ENCODE assay signal across 10 mouse cellular contexts in the genomic region with DNA sequence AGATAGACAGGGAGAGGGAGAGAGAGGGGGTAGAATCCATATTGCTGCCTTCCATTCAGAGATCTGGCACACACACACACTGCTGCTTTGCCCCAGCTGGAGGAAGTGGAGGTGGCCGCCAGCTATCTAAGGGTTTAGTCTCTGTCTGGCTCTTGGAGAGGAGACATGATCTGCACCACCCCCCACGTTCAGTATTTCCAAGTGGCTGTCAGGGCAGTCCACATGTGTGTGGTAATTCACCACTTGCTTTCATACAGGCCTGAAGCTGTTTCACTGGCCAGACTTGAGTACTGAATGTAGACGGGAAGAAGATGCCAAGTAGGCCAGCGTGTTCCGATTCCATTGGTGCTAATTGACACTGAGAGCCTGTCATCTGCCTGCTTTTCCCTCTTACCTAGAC.
DNase-seq lines count a peak whose midpoint lies in the region; ATAC-seq lines count a peak whose summit lies in the region.
"Had no signal": no experiment of that assay in that cellular context is flagged by ENCODE, and none has a peak within 500 bp of the region (broad histone marks: within the 10 kb centered on the region; RNA-seq: fewer than 3 reads in every experiment).

No protein-coding gene starts in this region.

- peak; percentile 2 for DNase-seq in adrenal gland, adult 8-10 months
- DNase-seq in adrenal gland, adult 18-20 months (ENCODE audit: low spot score in 2 of 2): no peak
- peak; percentile 42 for DNase-seq in 3T3-L1 (ENCODE audit: low read depth, low spot score)
- peak; percentile 72 for DNase-seq in lung, postnatal 10 days
- no peak for DNase-seq in liver, embryonic 11.5 days (ENCODE audit: low spot score)
- no peak for DNase-seq in layer of hippocampus, adult 9-11 months

- no peaks in the 10 kb centered on the region for H3K9me3 ChIP-seq in liver, embryonic 11.5 days (ENCODE audit: control insufficient read depth, low read length)
- H3K9me3 ChIP-seq: embryonic facial prominence, embryonic 12.5 days; limb, embryonic 13.5 days had no signal

- H3K36me3 ChIP-seq in liver, embryonic 11.5 days (ENCODE audit: control insufficient read depth, insufficient read depth, low read length): no peaks in the 10 kb centered on the region
- H3K36me3 ChIP-seq: embryonic facial prominence, embryonic 12.5 days; limb, embryonic 13.5 days had no signal

- ATAC-seq in granulocyte monocyte progenitor cell, adult 5-6 weeks (replicated peaks; ENCODE audit: poor library complexity, severe bottlenecking): peak; percentile 50; the same call in 1 of the 2 replicates
- no peak for ATAC-seq in liver, embryonic 11.5 days (replicated peaks; ENCODE audit: low FRiP score)
- ATAC-seq in activated CD4-positive, CD25-positive, alpha-beta regulatory T cell, adult 4 months: no peak

- no peaks in the 10 kb centered on the region for H3K27me3 ChIP-seq in liver, embryonic 11.5 days (replicated peaks; ENCODE audit: control insufficient read depth, insufficient read depth, low read length)
- H3K27me3 ChIP-seq: embryonic facial prominence, embryonic 12.5 days; limb, embryonic 13.5 days had no signal

- H3K4me1 ChIP-seq in liver, embryonic 11.5 days (replicated peaks; ENCODE audit: control insufficient read depth, insufficient read depth, low read length): peaks cover 2% of the 10 kb centered on the region; the same call in 1 of the 2 replicates

- H3K4me3 ChIP-seq in liver, embryonic 11.5 days (ENCODE audit: low read depth, low read length): no peak overlapping the region
- H3K4me3 ChIP-seq: embryonic facial prominence, embryonic 12.5 days; limb, embryonic 13.5 days had no signal

- no peak overlapping the region for H3K27ac ChIP-seq in liver, embryonic 11.5 days (ENCODE audit: low read depth, low read length)
- H3K27ac ChIP-seq: embryonic facial prominence, embryonic 12.5 days; limb, embryonic 13.5 days had no signal

- no peak overlapping the region for H3K4me2 ChIP-seq in liver, embryonic 11.5 days
- H3K4me2 ChIP-seq: embryonic facial prominence, embryonic 12.5 days; limb, embryonic 13.5 days had no signal

- H3K9ac ChIP-seq in liver, embryonic 11.5 days (ENCODE audit: low read depth, low read length): no peak overlapping the region
- H3K9ac ChIP-seq: embryonic facial prominence, embryonic 12.5 days; limb, embryonic 13.5 days had no signal

- 64% methylated on average over 5 of the region's 5 CpGs for WGBS in liver, embryonic 11.5 days

Comparison
In these comparisons a context has a peak if more than half of its experiments do, and no peak if none do; other contexts are left out.
1. DNase-seq: peak in adrenal gland, adult 8-10 months (single experiment), 3T3-L1 (single experiment) and lung, postnatal 10 days (single experiment); none in adrenal gland, adult 18-20 months (0 of 2), liver, embryonic 11.5 days (single experiment) and layer of hippocampus, adult 9-11 months (single experiment).